Mouse (Mus musculus): Measurements from ENCODE around the gene Cdk19.

DNA sequence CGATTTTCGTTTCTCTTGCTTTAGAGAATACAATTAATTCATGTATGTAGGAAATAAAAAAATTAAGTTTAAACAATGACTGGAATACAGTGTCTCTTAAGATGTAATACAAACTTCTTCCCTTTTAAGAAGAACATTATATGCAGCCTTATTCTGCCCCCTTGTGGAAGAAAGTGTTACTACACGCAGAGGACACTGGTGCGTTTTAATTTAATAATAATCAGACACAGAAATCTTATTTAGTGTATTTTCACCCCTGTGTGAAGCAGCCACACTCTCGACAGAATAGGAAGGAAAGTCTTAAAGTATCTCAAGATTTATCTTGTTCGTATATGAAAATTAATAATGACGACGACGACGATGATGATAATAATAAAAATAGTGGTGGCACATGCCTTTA, 185.6 kb downstream of the Cdk19 start:
- TF ChIP-seq POLR2A (IDR thresholded peaks at IDR 0.05; ENCODE audit: borderline replicate concordance, extremely low read depth, low read depth, low read length) (no peak), CTCF (IDR thresholded peaks at IDR 0.05; ENCODE audit: insufficient read depth, low read length) (peak; percentile 38; the same call in 1 of the 2 replicates)

Measured in lung, adult 2 months (tissue).